Mouse (Mus musculus) brain, embryonic 14.5 days (tissue): ENCODE data around the gene D130043K22Rik.

Source experiments
- CTCF ChIP-seq: fragments of 200-500 bp; IDR thresholded peaks from 2 replicates; pipeline ENCODE4 v1.5.1; 2012; ENCODE audit warnings: inconsistent platforms, mild to moderate bottlenecking, moderate library complexity, borderline replicate concordance; ENCODE audit not compliant: insufficient read depth, insufficient read length; ENCODE audit errors: extremely low read depth
- POLR2A ChIP-seq: fragments of 200-500 bp; IDR thresholded peaks from 2 replicates; pipeline ENCODE4 v1.6.1; 2012; ENCODE audit warnings: mild to moderate bottlenecking, inconsistent platforms, borderline replicate concordance; ENCODE audit not compliant: poor library complexity, insufficient read depth, insufficient read length, severe bottlenecking; ENCODE audit errors: extremely low read depth

- TF ChIP-seq POLR2A (no peak), CTCF (no peak)
These were observed 68.6 kb downstream of the D130043K22Rik start for GRCm38 (mm10) chr13:24913576-24913975.
